Mouse (Mus musculus) brain, embryonic 14.5 days (tissue): ENCODE measurements at regions not wholly inside any gene's neighbourhood (a gene's known extent, or its start where the extent isn't known, plus 50 kb on each side); places are given as distances from the start of the nearest gene placed in this dataset.

ENCODE experiments used
- CTCF ChIP-seq: fragments of 200-500 bp; IDR thresholded peaks from 2 replicates; pipeline ENCODE4 v1.5.1; 2012; ENCODE audit warnings: inconsistent platforms, mild to moderate bottlenecking, moderate library complexity, borderline replicate concordance; ENCODE audit not compliant: insufficient read depth, insufficient read length; ENCODE audit errors: extremely low read depth
- POLR2A ChIP-seq: fragments of 200-500 bp; IDR thresholded peaks from 2 replicates; pipeline ENCODE4 v1.6.1; 2012; ENCODE audit warnings: mild to moderate bottlenecking, inconsistent platforms, borderline replicate concordance; ENCODE audit not compliant: poor library complexity, insufficient read depth, insufficient read length, severe bottlenecking; ENCODE audit errors: extremely low read depth

DNA sequence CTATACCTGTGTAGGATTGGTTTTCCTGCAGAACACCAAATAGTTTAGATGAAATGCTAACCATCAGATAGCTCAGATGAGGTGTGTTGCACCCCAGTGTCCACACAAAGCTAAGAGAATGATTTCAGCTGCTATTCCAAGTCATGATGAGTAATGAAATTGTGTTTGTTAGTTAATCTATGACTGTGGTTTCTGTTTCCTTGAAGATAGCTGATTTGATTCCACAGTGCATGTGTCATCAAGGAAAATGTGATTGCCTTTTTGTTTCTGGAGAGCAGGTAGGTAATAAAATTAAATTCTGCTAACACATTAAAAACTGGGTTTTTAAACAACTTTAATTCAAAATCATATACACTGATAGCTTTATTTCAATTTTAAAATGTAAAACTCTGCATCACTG is 176.5 kb upstream of the Cadm2 start:
- TF ChIP-seq CTCF (no peak), POLR2A (no peak)
